Comparison of ENCODE assay signal across 8 mouse cellular contexts in the genomic region with DNA sequence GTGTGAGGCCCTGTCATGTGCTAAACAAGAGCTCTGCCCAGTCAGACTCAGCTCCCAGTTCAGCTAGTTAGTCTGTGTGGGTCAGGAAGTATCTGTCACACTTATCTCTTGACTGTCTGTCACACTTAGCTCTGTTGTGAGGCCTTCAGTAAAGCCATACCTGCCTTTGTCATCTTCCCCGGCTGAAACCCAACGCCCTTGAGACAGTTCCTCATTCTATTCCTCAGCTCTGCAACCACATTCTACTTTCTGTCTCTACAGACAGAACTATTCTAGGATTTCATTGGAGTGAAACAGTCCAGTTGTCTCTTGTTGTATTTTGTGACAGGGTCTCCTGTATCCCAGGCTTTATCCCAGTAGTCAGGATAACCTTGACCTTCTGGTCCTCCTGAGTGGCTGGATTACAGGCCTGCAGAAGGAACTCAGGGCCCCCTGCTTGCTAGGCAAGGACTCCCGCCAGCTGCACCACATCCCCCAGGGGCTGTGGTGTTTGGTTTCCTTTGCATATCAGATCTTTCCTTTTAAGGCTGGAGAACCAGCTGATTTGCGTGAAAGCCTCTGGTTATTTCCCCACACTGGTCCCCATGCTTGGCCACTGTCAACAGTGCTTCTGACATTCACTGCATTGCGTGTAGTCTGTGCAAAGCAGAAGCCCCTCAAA. TPM values are rescaled to one million over a fixed set of nuclear protein-coding genes. Genes with fewer than 3 reads are reported as not detected.
DNase-seq lines count a peak whose midpoint lies in the region; ATAC-seq and TF ChIP-seq lines count a peak whose summit lies in the region.

No protein-coding gene starts in this region.

- peak; percentile 3; the same call in 1 of the 2 replicates for TF ChIP-seq CTCF in stomach, postnatal 0 days (IDR thresholded peaks at IDR 0.05; ENCODE audit: low read depth)

- H3K27me3 ChIP-seq in kidney, embryonic 14.5 days (ENCODE audit: control insufficient read depth, insufficient read depth, low read length), result no peaks in the 10 kb centered on the region
- H3K27me3 ChIP-seq in stomach, postnatal 0 days (ENCODE audit: control insufficient read depth, insufficient read depth, low read length), result no peaks in the 10 kb centered on the region

- H3K9me3 ChIP-seq in kidney, embryonic 14.5 days (ENCODE audit: control insufficient read depth, low read length), result no peaks in the 10 kb centered on the region
- H3K9me3 ChIP-seq in stomach, postnatal 0 days (ENCODE audit: control insufficient read depth, low read length), result no peaks in the 10 kb centered on the region

- peak overlapping the region; percentile 85 for H3K27ac ChIP-seq in kidney, embryonic 14.5 days (ENCODE audit: low read depth, low read length)
- peak overlapping the region; percentile 88 for H3K27ac ChIP-seq in stomach, postnatal 0 days (replicated peaks)

- WGBS in kidney, embryonic 14.5 days, result 17% methylated on average over 5 of the region's 5 CpGs
- 15% methylated on average over 5 of the region's 5 CpGs for WGBS in stomach, postnatal 0 days

- TF ChIP-seq EP300 in stomach, postnatal 0 days (optimal IDR thresholded peaks at IDR 0.05), result no peak

- no peak for DNase-seq in kidney, adult 8-10 months
- peak; percentile 49 for DNase-seq in embryo, embryonic 11 days
- peak; percentile 70 for DNase-seq in induced T-regulatory cell, adult 2 months (ENCODE audit: low read depth)
- DNase-seq in lung, postnatal 14 days, result peak; percentile 23
- peak; percentile 34 for DNase-seq in stomach, postnatal 0 days (ENCODE audit: low spot score)
- DNase-seq in urinary bladder, postnatal 36 days (ENCODE audit: low spot score in 2 of 2), result no peak
- DNase-seq in left cerebral cortex, postnatal 14 days (ENCODE audit: low spot score in 2 of 2), result no peak

- no peak overlapping the region for H3K4me3 ChIP-seq in kidney, embryonic 14.5 days (ENCODE audit: low read length)
- no peak overlapping the region for H3K4me3 ChIP-seq in stomach, postnatal 0 days (ENCODE audit: low read depth, low read length)

- peak; percentile 82 for ATAC-seq in kidney, embryonic 14.5 days (ENCODE audit: low FRiP score, low TSS enrichment)
- peak; percentile 74 for ATAC-seq in stomach, postnatal 0 days (ENCODE audit: low FRiP score, low TSS enrichment)

- H3K4me1 ChIP-seq in kidney, embryonic 14.5 days (ENCODE audit: control insufficient read depth, insufficient read depth, low read length), result peaks cover 17% of the 10 kb centered on the region
- no peaks in the 10 kb centered on the region; the same call in 1 of the 2 replicates for H3K4me1 ChIP-seq in stomach, postnatal 0 days (replicated peaks; ENCODE audit: control insufficient read depth, insufficient read depth)

- no peak overlapping the region for H3K9ac ChIP-seq in kidney, embryonic 14.5 days (ENCODE audit: low read depth, low read length)
- no peak overlapping the region for H3K9ac ChIP-seq in stomach, postnatal 0 days (ENCODE audit: low read length)

- intact Hi-C loops in left cerebral cortex, postnatal 14 days (cut with DNase I), result no loop called here

- no peak overlapping the region for H3K4me2 ChIP-seq in kidney, embryonic 14.5 days (replicated peaks; ENCODE audit: low read depth, low read length)
- H3K4me2 ChIP-seq in stomach, postnatal 0 days (replicated peaks; ENCODE audit: low read depth), result no peak overlapping the region

- peaks cover 14% of the 10 kb centered on the region for H3K36me3 ChIP-seq in kidney, embryonic 14.5 days (ENCODE audit: control insufficient read depth, insufficient read depth, low read length)
- 0 out of 2 replicates have a peak, but pooled peaks cover 2% of the 10 kb centered on the region for H3K36me3 ChIP-seq in stomach, postnatal 0 days (ENCODE audit: control insufficient read depth, insufficient read depth, low read length)

RNA-seq across cellular contexts. Expression of gene Milr1, which starts 11.2 kb away (rescaled TPM):
- 1.0 and 1.1 TPM in 2 replicates for polyA plus RNA-seq in kidney, embryonic 14.5 days (2014; fragmentation: Nextera tagmentation; extraction: Ambion mirVana)
- polyA plus RNA-seq in stomach, postnatal 0 days (2015; fragmentation: Nextera tagmentation; extraction: Ambion mirVana), result 2.2 and 2.8 TPM in 2 replicates
- total RNA-seq in left cerebral cortex, postnatal 14 days (2021), result under 1 TPM in 1 of 2 experiments, not detected in 1; 0.21 TPM

RNA-seq across cellular contexts. Expression of gene Pecam1, which starts 11.8 kb away (rescaled TPM):
- 36.2 and 46.8 TPM in 2 replicates for polyA plus RNA-seq in kidney, embryonic 14.5 days (2014; fragmentation: Nextera tagmentation; extraction: Ambion mirVana)
- polyA plus RNA-seq in stomach, postnatal 0 days (2015; fragmentation: Nextera tagmentation; extraction: Ambion mirVana), result 20.2 and 20.4 TPM in 2 replicates
- total RNA-seq in left cerebral cortex, postnatal 14 days (2021), result 10 to 100 TPM; 19.2 to 21.7 TPM

RNA-seq across cellular contexts. Expression of gene Polg2, which starts 17.1 kb away (rescaled TPM):
- 12.6 and 13.3 TPM in 2 replicates for polyA plus RNA-seq in kidney, embryonic 14.5 days (2014; fragmentation: Nextera tagmentation; extraction: Ambion mirVana)
- polyA plus RNA-seq in stomach, postnatal 0 days (2015; fragmentation: Nextera tagmentation; extraction: Ambion mirVana), result 8.9 and 10.3 TPM in 2 replicates
- 1 to 10 TPM; 3.6 to 4.3 TPM for total RNA-seq in left cerebral cortex, postnatal 14 days (2021)

RNA-seq across cellular contexts. Expression of gene Ddx5, which starts 26.7 kb away (rescaled TPM):
- 369 and 392 TPM in 2 replicates for polyA plus RNA-seq in kidney, embryonic 14.5 days (2014; fragmentation: Nextera tagmentation; extraction: Ambion mirVana)
- 175 and 178 TPM in 2 replicates for polyA plus RNA-seq in stomach, postnatal 0 days (2015; fragmentation: Nextera tagmentation; extraction: Ambion mirVana)
- 100 to 1,000 TPM; 574 to 616 TPM for total RNA-seq in left cerebral cortex, postnatal 14 days (2021)

RNA-seq across cellular contexts. Expression of gene Cep95, which starts 26.8 kb away (rescaled TPM):
- polyA plus RNA-seq in kidney, embryonic 14.5 days (2014; fragmentation: Nextera tagmentation; extraction: Ambion mirVana), result 18.8 and 21.3 TPM in 2 replicates
- polyA plus RNA-seq in stomach, postnatal 0 days (2015; fragmentation: Nextera tagmentation; extraction: Ambion mirVana), result 4.9 and 5.7 TPM in 2 replicates
- total RNA-seq in left cerebral cortex, postnatal 14 days (2021), result 10 to 100 TPM in 1 of 2 experiments, 1 to 10 TPM in 1; 8.3 to 12.0 TPM

Comparison
In these comparisons a context has a peak if more than half of its experiments do, and no peak if none do; other contexts are left out.
1. DNase-seq: peak in embryo, embryonic 11 days (single experiment), induced T-regulatory cell, adult 2 months (single experiment), lung, postnatal 14 days (single experiment) and stomach, postnatal 0 days (single experiment); none in kidney, adult 8-10 months (0 of 2), urinary bladder, postnatal 36 days (0 of 2) and left cerebral cortex, postnatal 14 days (0 of 2).